Mouse (Mus musculus): Measurements from ENCODE around the gene Camsap3.

Camsap3 gene

GRCm38 (mm10) chr8:3586993-3587390 lies at the start of gene Camsap3:
Gene Camsap3, plus strand, starts transcription at chr8:3587293.
- POLR2A ChIA-PET: interaction anchor here (0.5 to 4.4 kb wide), 51 partner anchors 8 to 199 kb away, joined by 3 to 71 read pairs (median 4); partner anchors contain the start of genes C330021F23Rik (in 3 of the 4), Mcoln1 (in 3 of the 4), Fcor (in 1 of the 4) and Pet100 (in 1 of the 4)

GRCm38 (mm10) chr8:3537666-3538065 lies 49.4 kb upstream of the Camsap3 start:
- CTCF ChIA-PET: no interaction called here
- POLR2A ChIA-PET: interaction anchor here in 3 of 4 experiments (0.8 to 2.2 kb wide), 4 partner anchors 30 to 135 kb away, joined by 3 to 7 read pairs (median 4); partner anchors contain the start of genes C330021F23Rik (in 1 of the 3) and Fcor (in 1 of the 3)

More at GRCm38 (mm10) chr8:3586993-3587390, at the start of gene Camsap3:
- CTCF ChIA-PET: interaction anchor here in 3 of 4 experiments (0.7 to 2.9 kb wide), 7 partner anchors 9 to 89 kb away, joined by 3 to 10 read pairs (median 5); partner anchors contain the start of gene Trappc5 (in 2 of the 3)

GRCm38 (mm10) chr8:3539146-3539545 lies 47.9 kb upstream of the Camsap3 start:
- CTCF ChIA-PET: no interaction called here
- POLR2A ChIA-PET: interaction anchor here in 3 of 4 experiments (0.6 to 1.3 kb wide), 6 partner anchors 24 to 74 kb away, joined by 3 to 5 read pairs (median 3); partner anchors contain the start of genes Mcoln1 (in 1 of the 3) and Pnpla6 (in 1 of the 3)

- CTCF ChIA-PET: no interaction called here
These were observed 47.0 kb upstream of the Camsap3 start for GRCm38 (mm10) chr8:3540076-3540475.

GRCm38 (mm10) chr8:3546511-3546910 lies 40.6 kb upstream of the Camsap3 start:
- POLR2A ChIA-PET: interaction anchor here in 3 of 4 experiments (0.6 to 3.1 kb wide), 26 partner anchors 7 to 151 kb away, joined by 3 to 24 read pairs (median 5); partner anchors contain the start of genes C330021F23Rik (in 2 of the 3), Pnpla6 (in 2 of the 3), Camsap3 (in 1 of the 3) and Mcoln1 (in 1 of the 3)
- CTCF ChIA-PET: interaction anchor here in 1 of 4 experiments (0.9 kb wide), 1 partner anchor 126 kb away, joined by 3 read pairs; the partner anchor contains the start of gene Fcor

More at GRCm38 (mm10) chr8:3540076-3540475, 47.0 kb upstream of the Camsap3 start:
- POLR2A ChIA-PET: interaction anchor here in 2 of 4 experiments (1.0 to 1.1 kb wide), 2 partner anchors 34 to 40 kb away, joined by 3 to 5 read pairs; partner anchors contain the start of gene Mcoln1 (in 1 of the 2)

- ChIA-PET CTCF (interaction anchor here in 2 of 4 experiments (0.7 to 1.5 kb wide), 4 partner anchors 46 to 124 kb away, joined by 3 to 4 read pairs (median 4); partner anchors contain the start of genes Fcor (in 1 of the 2) and Trappc5 (in 1 of the 2)), POLR2A (interaction anchor here in 2 of 4 experiments (0.5 to 4.4 kb wide), 11 partner anchors 11 to 157 kb away, joined by 3 to 14 read pairs (median 4); partner anchors contain the start of genes C330021F23Rik (in 2 of the 2), Fcor (in 1 of the 2) and Pnpla6 (in 1 of the 2))
These were observed 34.9 kb upstream of the Camsap3 start for GRCm38 (mm10) chr8:3552240-3552639.

- ChIA-PET CTCF (interaction anchor here in 1 of 4 experiments (1.8 kb wide), 1 partner anchor 116 kb away, joined by 7 read pairs; the partner anchor contains the start of gene Fcor), POLR2A (no interaction called here)
These were observed 31.0 kb upstream of the Camsap3 start for GRCm38 (mm10) chr8:3556114-3556513.

GRCm38 (mm10) chr8:3567641-3568371 lies 19.3 kb upstream of the Camsap3 start, which contains the start of gene C330021F23Rik:
Gene C330021F23Rik, plus strand, starts transcription at chr8:3567990.
- ChIA-PET CTCF (interaction anchor here (0.6 to 2.1 kb wide), 10 partner anchors 8 to 144 kb away, joined by 3 to 10 read pairs (median 4); partner anchors contain the start of genes Fcor (in 3 of the 4) and Trappc5 (in 1 of the 4)), POLR2A (interaction anchor here (0.5 to 3.6 kb wide), 84 partner anchors 8 to 947 kb away, joined by 3 to 58 read pairs (median 4); partner anchors contain the start of genes Camsap3 (in 3 of the 4), Fcor (in 3 of the 4), Pet100 (in 3 of the 4) and Xab2 (in 3 of the 4))

- ChIA-PET CTCF (interaction anchor here in 2 of 4 experiments (0.7 to 2.1 kb wide), 5 partner anchors 9 to 108 kb away, joined by 4 to 10 read pairs (median 6); partner anchors contain the start of genes Fcor (in 2 of the 2) and Trappc5 (in 1 of the 2)), POLR2A (interaction anchor here (0.5 to 3.6 kb wide), 57 partner anchors 8 to 724 kb away, joined by 3 to 58 read pairs (median 6); partner anchors contain the start of genes Fcor (in 3 of the 4), Pet100 (in 3 of the 4), Xab2 (in 3 of the 4) and Mcoln1 (in 2 of the 4))
These were observed 18.7 kb upstream of the Camsap3 start for GRCm38 (mm10) chr8:3568378-3568777.

- POLR2A ChIA-PET: interaction anchor here in 2 of 4 experiments (1.0 kb wide), 2 partner anchors 10 to 11 kb away, joined by 3 read pairs; no protein-coding TSS in a partner anchor
These were observed 17.3 kb upstream of the Camsap3 start for GRCm38 (mm10) chr8:3569784-3570183.

GRCm38 (mm10) chr8:3574546-3574945 lies 12.5 kb upstream of the Camsap3 start:
- CTCF ChIA-PET: interaction anchor here in 3 of 4 experiments (0.6 to 1.2 kb wide), 9 partner anchors 15 to 222 kb away, joined by 3 to 8 read pairs (median 3); partner anchors contain the start of genes Fcor (in 2 of the 3) and Trappc5 (in 1 of the 3)
- POLR2A ChIA-PET: interaction anchor here (0.6 to 3.3 kb wide), 27 partner anchors 8 to 186 kb away, joined by 3 to 50 read pairs (median 5); partner anchors contain the start of genes Camsap3 (in 3 of the 4), Fcor (in 2 of the 4), Mcoln1 (in 2 of the 4) and Arhgef18 (in 1 of the 4)

More at GRCm38 (mm10) chr8:3569784-3570183, 17.3 kb upstream of the Camsap3 start:
- CTCF ChIA-PET: no interaction called here

GRCm38 (mm10) chr8:3576211-3576960 lies 10.7 kb upstream of the Camsap3 start:
- CTCF ChIA-PET: interaction anchor here in 2 of 4 experiments (0.6 to 1.3 kb wide), 3 partner anchors 16 to 356 kb away, joined by 3 to 6 read pairs (median 3); no protein-coding TSS in a partner anchor
- POLR2A ChIA-PET: interaction anchor here in 3 of 4 experiments (0.6 to 3.3 kb wide), 19 partner anchors 9 to 181 kb away, joined by 3 to 50 read pairs (median 4); partner anchors contain the start of genes C330021F23Rik (in 2 of the 3), Camsap3 (in 2 of the 3) and Pnpla6 (in 1 of the 3)

- ChIA-PET CTCF (interaction anchor here in 2 of 4 experiments (0.6 to 1.2 kb wide), 4 partner anchors 20 to 97 kb away, joined by 3 to 4 read pairs (median 4); partner anchors contain the start of gene Trappc5 (in 1 of the 2)), POLR2A (interaction anchor here (0.5 to 5.0 kb wide), 51 partner anchors 8 to 659 kb away, joined by 3 to 71 read pairs (median 4); partner anchors contain the start of genes C330021F23Rik (in 3 of the 4), Camsap3 (in 2 of the 4), Trappc5 (in 2 of the 4) and Fcor (in 1 of the 4))
These were observed 7.4 kb upstream of the Camsap3 start for GRCm38 (mm10) chr8:3579390-3580364.

- POLR2A ChIA-PET: interaction anchor here in 3 of 4 experiments (0.7 to 5.0 kb wide), 7 partner anchors 10 to 66 kb away, joined by 3 to 71 read pairs (median 19); partner anchors contain the start of gene C330021F23Rik (in 1 of the 3)
- CTCF ChIA-PET: interaction anchor here in 3 of 4 experiments (0.6 to 0.9 kb wide), 5 partner anchors 11 to 90 kb away, joined by 3 to 5 read pairs (median 3); no protein-coding TSS in a partner anchor
These were observed 5.1 kb upstream of the Camsap3 start for GRCm38 (mm10) chr8:3581961-3582360.

GRCm38 (mm10) chr8:3586452-3586851 lies 641 bp upstream of the Camsap3 start:
- POLR2A ChIA-PET: interaction anchor here in 3 of 4 experiments (0.5 to 4.4 kb wide), 9 partner anchors 8 to 111 kb away, joined by 3 to 71 read pairs (median 20); partner anchors contain the start of genes C330021F23Rik (in 2 of the 3) and Retn (in 1 of the 3)
- CTCF ChIA-PET: interaction anchor here in 1 of 4 experiments (1.3 to 2.9 kb wide), 2 partner anchors 9 to 90 kb away, joined by 3 to 10 read pairs; partner anchors contain the start of gene Trappc5

Data from embryonic stem cell, embryonic (primary cell).